Mouse (Mus musculus) hindbrain, embryonic 12.5 days (tissue): Measurements from ENCODE around the gene Kcnj11. TPM values are rescaled to one million over a fixed set of nuclear protein-coding genes. Genes with fewer than 3 reads are reported as not detected.

Source experiments
- ATAC-seq: fragments of 200-750 bp; cut with Nextera tagmentation; 2 replicates; pipeline ENCODE4 v1.8.0; 2017; ENCODE audit warnings: moderate TSS enrichment; ENCODE audit not compliant: low FRiP score
- H3K27ac ChIP-seq: fragments of 300-500 bp; sonication (generic); 2 replicates; pipeline ENCODE4 v1.5.1; 2016; ENCODE audit warnings: mild to moderate bottlenecking
- H3K27me3 ChIP-seq: fragments of 300-500 bp; sonication (generic); 2 replicates; pipeline ENCODE4 v1.6.1; 2016; ENCODE audit warnings: mild to moderate bottlenecking
- H3K36me3 ChIP-seq: fragments of 300-500 bp; sonication (generic); 2 replicates; pipeline ENCODE4 v1.6.1; 2016; ENCODE audit warnings: mild to moderate bottlenecking
- H3K4me1 ChIP-seq: fragments of 300-500 bp; sonication (generic); 2 replicates; pipeline ENCODE4 v1.6.1; 2016
- H3K4me2 ChIP-seq: fragments of 300-500 bp; sonication (generic); replicated peaks from 2 replicates; pipeline ENCODE4 v1.6.1; 2016; ENCODE audit warnings: mild to moderate bottlenecking
- H3K4me3 ChIP-seq: fragments of 300-500 bp; sonication (generic); 2 replicates; pipeline ENCODE4 v1.5.1; 2016; ENCODE audit warnings: mild to moderate bottlenecking
- H3K9ac ChIP-seq: fragments of 300-500 bp; sonication (generic); 2 replicates; pipeline ENCODE4 v1.6.1; 2016; ENCODE audit warnings: mild to moderate bottlenecking, moderate library complexity
- H3K9me3 ChIP-seq: fragments of 300-500 bp; sonication (generic); replicated peaks from 2 replicates; pipeline ENCODE4 v1.6.1; 2016; ENCODE audit warnings: mild to moderate bottlenecking
- WGBS: fragments of 180-500 bp; shearing (Covaris S2); methylation state at CpG from one replicate; pipeline ENCODE4 v1.1.7; 2016; 5-methylcytosine and 5-hydroxymethylcytosine counted together
- polyA plus RNA-seq: library from polyadenylated mRNA; unstranded; fragments of >200 nt; fragmentation: Nextera tagmentation; extraction: Ambion mirVana; gene quantifications from 2 replicates; pipeline ENCODE4 v1.2.1, GENCODE M21; 2016

Kcnj11 gene
- polyA plus RNA-seq, 1 experiment from 2014 or later = 0.61 TPM

DNA sequence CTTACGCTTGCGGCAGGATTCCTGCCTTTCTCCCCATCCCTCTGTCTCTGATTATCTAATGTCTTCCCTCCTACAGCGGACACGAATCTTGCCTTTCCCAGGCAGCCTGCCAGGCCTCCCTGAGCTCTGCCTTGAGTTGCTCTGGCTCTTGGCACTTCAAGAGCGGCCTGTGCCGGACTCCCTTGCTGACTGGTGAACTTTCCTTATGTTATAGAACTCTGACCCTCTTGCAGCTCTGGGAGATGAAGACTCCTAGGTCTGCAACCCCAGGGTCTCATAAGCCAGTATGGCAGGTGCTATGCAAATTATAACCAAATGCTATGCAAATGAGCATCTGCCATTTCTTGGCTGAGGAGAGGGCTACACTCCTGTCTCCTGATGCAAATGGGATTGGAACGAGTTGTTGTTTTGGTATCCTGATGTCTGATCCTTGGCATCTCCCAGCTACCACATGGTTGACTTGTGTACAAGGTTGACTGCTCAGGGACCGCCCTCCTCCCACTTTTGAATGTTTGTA is 2.6 kb upstream of the Kcnj11 start:
- no peak overlapping the region for H3K4me2 ChIP-seq
- peaks cover 8% of the 10 kb centered on the region; the same call in 1 of the 2 replicates for H3K4me1 ChIP-seq
- WGBS = 85% methylated on average over 8 of the region's 8 CpGs
- H3K9ac ChIP-seq = no peak overlapping the region
- peaks cover 19% of the 10 kb centered on the region for H3K27me3 ChIP-seq
- H3K36me3 ChIP-seq = no peaks in the 10 kb centered on the region
- H3K4me3 ChIP-seq = no peak overlapping the region
- H3K27ac ChIP-seq = no peak overlapping the region
- H3K9me3 ChIP-seq = no peaks in the 10 kb centered on the region
- no peak for ATAC-seq

DNA sequence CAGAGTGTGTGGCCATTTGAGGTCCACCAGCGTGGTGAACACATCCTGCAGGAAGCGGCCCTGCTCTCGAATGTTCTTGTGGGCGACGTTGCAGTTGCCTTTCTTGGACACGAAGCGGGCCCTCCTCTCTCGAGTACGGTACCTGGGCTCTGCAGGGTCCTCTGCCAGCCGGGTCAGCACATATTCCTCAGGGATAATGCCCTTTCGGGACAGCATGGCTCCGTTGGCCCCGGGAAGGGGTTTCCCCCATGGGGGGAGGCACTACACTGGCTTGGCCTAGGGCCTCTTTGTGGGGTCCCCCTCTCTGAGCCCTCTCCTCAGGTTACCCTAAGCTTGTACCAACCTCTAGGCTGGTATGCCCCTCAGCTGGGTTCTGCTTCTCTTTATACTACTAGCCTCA is 882 bp downstream of the Kcnj11 start:
- H3K4me1 ChIP-seq = peaks cover 8% of the 10 kb centered on the region; the same call in 1 of the 2 replicates
- peak overlapping the region; percentile 70 for H3K4me2 ChIP-seq
- peaks cover 30% of the 10 kb centered on the region for H3K27me3 ChIP-seq
- peak overlapping the region; percentile 56; the same call in 1 of the 2 replicates for H3K4me3 ChIP-seq
- WGBS = 85% methylated on average over 13 of the region's 13 CpGs
- no peak overlapping the region for H3K27ac ChIP-seq
- no peaks in the 10 kb centered on the region for H3K36me3 ChIP-seq
- no peak for ATAC-seq
- H3K9me3 ChIP-seq = no peaks in the 10 kb centered on the region
- no peak overlapping the region for H3K9ac ChIP-seq

DNA sequence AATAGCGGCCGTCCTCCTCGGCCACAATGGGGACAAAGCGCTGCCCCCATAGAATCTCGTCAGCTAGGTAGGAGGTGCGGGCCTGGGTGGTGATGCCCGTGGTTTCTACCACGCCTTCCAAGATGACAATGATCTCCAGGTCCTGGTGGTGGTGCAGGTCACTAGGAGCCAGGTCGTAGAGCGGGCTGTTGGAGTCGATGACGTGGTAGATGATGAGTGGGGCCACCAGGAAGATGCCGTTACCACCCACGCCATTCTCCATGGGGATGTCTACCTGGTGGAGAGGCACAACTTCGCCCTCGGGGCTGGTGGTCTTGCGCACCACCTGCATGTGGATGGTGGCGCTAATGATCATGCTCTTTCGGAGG is 1.7 kb downstream of the Kcnj11 start:
- no peak overlapping the region for H3K9ac ChIP-seq
- H3K27ac ChIP-seq = no peak overlapping the region
- H3K4me1 ChIP-seq = peaks cover 8% of the 10 kb centered on the region; the same call in 1 of the 2 replicates
- H3K9me3 ChIP-seq = no peaks in the 10 kb centered on the region
- WGBS = 93% methylated on average over 19 of the region's 19 CpGs
- no peak for ATAC-seq
- no peak overlapping the region for H3K4me3 ChIP-seq
- H3K27me3 ChIP-seq = peaks cover 30% of the 10 kb centered on the region
- no peaks in the 10 kb centered on the region for H3K36me3 ChIP-seq
- no peak overlapping the region for H3K4me2 ChIP-seq

GRCm38 (mm10) chr7:46098221-46098918 is 2.2 kb downstream of the Kcnj11 start:
- H3K27ac ChIP-seq = no peak overlapping the region
- WGBS = 84% methylated on average over 19 of the region's 19 CpGs
- H3K4me1 ChIP-seq = peaks cover 5% of the 10 kb centered on the region; the same call in 1 of the 2 replicates
- peaks cover 30% of the 10 kb centered on the region for H3K27me3 ChIP-seq
- no peak overlapping the region for H3K9ac ChIP-seq
- H3K4me2 ChIP-seq = no peak overlapping the region
- H3K9me3 ChIP-seq = no peaks in the 10 kb centered on the region
- H3K4me3 ChIP-seq = no peak overlapping the region
- no peaks in the 10 kb centered on the region for H3K36me3 ChIP-seq
- no peak for ATAC-seq

GRCm38 (mm10) chr7:46097319-46097783 is 3.2 kb downstream of the Kcnj11 start:
- Histone ChIP-seq H3K4me2 (no peak overlapping the region), H3K4me3 (no peak overlapping the region), H3K36me3 (no peaks in the 10 kb centered on the region), H3K4me1 (peaks cover 5% of the 10 kb centered on the region; the same call in 1 of the 2 replicates), H3K27ac (no peak overlapping the region), H3K9me3 (no peaks in the 10 kb centered on the region), H3K9ac (no peak overlapping the region), H3K27me3 (peaks cover 30% of the 10 kb centered on the region)
- no peak for ATAC-seq
- WGBS = 64% methylated on average over 4 of the region's 4 CpGs

DNA sequence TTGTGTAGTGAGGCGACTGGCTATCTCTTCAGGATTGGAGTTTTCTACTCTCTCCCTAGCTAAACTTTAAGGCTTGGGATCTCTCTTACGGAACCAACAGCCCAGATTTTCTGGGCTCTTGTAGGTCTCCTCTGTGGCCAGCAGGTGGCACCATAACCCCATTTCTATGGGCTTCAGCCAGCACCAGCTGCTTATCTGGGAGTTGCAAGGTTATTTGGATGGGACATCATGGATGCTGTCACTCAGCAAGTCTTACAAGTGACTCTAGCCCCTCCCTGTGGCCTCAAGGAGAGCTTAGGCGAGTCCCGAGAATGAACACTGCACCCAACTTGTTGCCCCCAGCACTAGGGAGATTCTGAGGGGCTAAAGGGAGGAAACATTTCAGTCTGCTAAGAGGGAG is 4.4 kb downstream of the Kcnj11 start:
- Histone ChIP-seq H3K27me3 (peaks cover 30% of the 10 kb centered on the region), H3K4me1 (peaks cover 5% of the 10 kb centered on the region; the same call in 1 of the 2 replicates), H3K9me3 (no peaks in the 10 kb centered on the region), H3K4me3 (no peak overlapping the region), H3K27ac (no peak overlapping the region), H3K4me2 (no peak overlapping the region), H3K36me3 (no peaks in the 10 kb centered on the region), H3K9ac (no peak overlapping the region)
- 5% methylated on average over 4 of the region's 4 CpGs for WGBS
- ATAC-seq = peak; percentile 31; the same call in 1 of the 2 replicates

DNA sequence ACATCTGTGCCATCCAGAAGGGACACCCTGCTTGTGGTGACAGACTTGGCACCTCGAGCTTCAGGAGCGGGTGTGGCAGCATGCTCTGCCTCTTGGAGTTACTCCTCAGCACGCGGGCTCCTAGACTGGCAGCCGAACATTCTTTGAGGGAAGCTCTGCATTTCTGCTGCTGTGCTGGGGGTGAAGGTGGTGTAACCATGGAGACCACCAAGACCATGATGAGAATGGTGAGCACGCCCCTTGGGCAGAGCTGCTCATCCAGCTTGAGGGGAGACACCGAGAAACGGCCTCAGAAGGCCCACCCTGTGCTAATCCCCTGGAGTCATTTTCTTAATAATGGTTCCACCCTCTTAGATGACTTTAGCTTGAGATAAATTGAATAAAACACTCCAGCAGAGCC is 7.8 kb downstream of the Kcnj11 start:
- peaks cover 3% of the 10 kb centered on the region; the same call in 1 of the 2 replicates for H3K4me1 ChIP-seq
- no peak overlapping the region for H3K27ac ChIP-seq
- H3K4me3 ChIP-seq = no peak overlapping the region
- ATAC-seq = no peak
- H3K27me3 ChIP-seq = peaks cover 12% of the 10 kb centered on the region
- 32% methylated on average over 8 of the region's 8 CpGs for WGBS
- no peaks in the 10 kb centered on the region for H3K36me3 ChIP-seq
- H3K9me3 ChIP-seq = peaks cover 10% of the 10 kb centered on the region; the same call in 1 of the 2 replicates
- H3K9ac ChIP-seq = no peak overlapping the region
- no peak overlapping the region for H3K4me2 ChIP-seq

DNA sequence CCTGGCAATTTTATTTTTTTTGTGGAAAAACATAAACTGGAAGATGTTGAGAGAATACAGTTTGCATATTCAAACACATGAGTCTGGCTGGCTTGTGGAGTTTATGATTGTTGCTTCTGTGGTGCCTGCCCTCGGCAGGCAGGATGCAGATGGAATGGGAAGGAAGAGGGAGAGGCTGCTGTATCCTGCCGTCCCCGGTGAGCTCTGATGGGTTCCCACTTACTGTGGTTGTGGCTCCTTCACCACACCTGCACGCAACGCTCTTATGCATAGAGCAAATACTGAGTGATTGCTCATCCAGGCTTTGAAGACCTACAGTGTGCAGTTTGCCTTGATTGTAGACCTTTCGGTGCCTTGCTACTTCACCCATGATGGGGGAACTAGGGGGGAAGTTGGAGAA is 12.3 kb downstream of the Kcnj11 start:
- ATAC-seq = no peak
- Histone ChIP-seq H3K4me1 (peaks cover 5% of the 10 kb centered on the region; the same call in 1 of the 2 replicates), H3K9me3 (peaks cover 10% of the 10 kb centered on the region; the same call in 1 of the 2 replicates), H3K27ac (no peak overlapping the region), H3K27me3 (no peaks in the 10 kb centered on the region), H3K4me2 (no peak overlapping the region), H3K36me3 (peaks cover 15% of the 10 kb centered on the region), H3K4me3 (no peak overlapping the region), H3K9ac (no peak overlapping the region)
- WGBS = 95% methylated on average over 6 of the region's 6 CpGs

- 89% methylated on average over 6 of the region's 6 CpGs for WGBS
- H3K27ac ChIP-seq = no peak overlapping the region
- peaks cover 2% of the 10 kb centered on the region; the same call in 1 of the 2 replicates for H3K4me1 ChIP-seq
- peaks cover 10% of the 10 kb centered on the region; the same call in 1 of the 2 replicates for H3K9me3 ChIP-seq
- H3K4me2 ChIP-seq = no peak overlapping the region
- ATAC-seq = no peak
- no peaks in the 10 kb centered on the region for H3K27me3 ChIP-seq
- peaks cover 34% of the 10 kb centered on the region for H3K36me3 ChIP-seq
- H3K4me3 ChIP-seq = no peak overlapping the region
- H3K9ac ChIP-seq = no peak overlapping the region
Measured at GRCm38 (mm10) chr7:46086378-46086777, 14.2 kb downstream of the Kcnj11 start.

- Histone ChIP-seq H3K9ac (no peak overlapping the region), H3K27me3 (no peaks in the 10 kb centered on the region), H3K27ac (no peak overlapping the region), H3K4me1 (peaks cover 2% of the 10 kb centered on the region; the same call in 1 of the 2 replicates), H3K4me3 (no peak overlapping the region), H3K9me3 (peaks cover 10% of the 10 kb centered on the region; the same call in 1 of the 2 replicates), H3K4me2 (no peak overlapping the region), H3K36me3 (peaks cover 48% of the 10 kb centered on the region)
- 82% methylated on average over 16 of the region's 16 CpGs for WGBS
- ATAC-seq = no peak
Measured at GRCm38 (mm10) chr7:46084839-46085513, 15.6 kb downstream of the Kcnj11 start.

DNA sequence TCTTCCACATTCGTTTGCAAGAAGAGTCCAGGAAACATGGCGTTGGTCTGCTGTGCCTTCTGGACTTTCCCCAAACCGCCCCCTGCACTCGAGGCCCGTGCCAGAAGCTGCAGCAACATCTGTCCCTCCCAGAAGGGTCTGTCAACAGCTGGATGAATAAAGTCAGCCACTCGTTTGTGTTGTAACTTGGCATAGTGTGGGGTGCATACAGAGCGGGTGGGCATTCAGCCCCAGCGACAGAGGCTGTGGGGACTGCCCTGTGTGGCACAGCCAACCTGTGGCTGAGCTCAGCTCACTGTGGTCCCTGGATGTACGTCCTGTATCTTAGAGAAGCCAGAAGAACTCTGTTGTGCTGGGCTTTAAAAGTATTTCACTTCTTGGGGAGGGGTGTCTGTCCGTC is 16.5 kb downstream of the Kcnj11 start:
- H3K36me3 ChIP-seq = peaks cover 57% of the 10 kb centered on the region

DNA sequence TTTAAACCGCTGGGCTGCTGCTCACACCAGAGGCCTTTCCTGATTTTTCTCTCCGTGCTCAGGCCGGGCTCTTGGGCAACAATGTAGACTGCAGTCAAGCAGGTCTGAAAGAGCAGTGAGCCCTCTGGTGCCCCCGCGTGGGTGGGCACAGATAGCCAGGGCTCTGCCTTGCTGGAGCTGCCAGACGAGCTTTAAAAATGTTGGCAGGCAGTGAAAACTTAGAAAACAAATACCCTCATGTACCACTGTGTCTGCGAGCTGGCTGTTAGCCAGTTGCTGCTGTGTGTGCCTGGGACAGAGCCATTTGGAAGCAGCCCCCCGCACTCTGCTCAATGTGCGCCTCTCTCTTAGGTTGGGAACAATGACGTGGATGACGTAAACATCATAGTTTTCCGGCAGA is 22.9 kb downstream of the Kcnj11 start:
- Histone ChIP-seq H3K9me3 (no peaks in the 10 kb centered on the region), H3K27me3 (no peaks in the 10 kb centered on the region), H3K4me1 (no peaks in the 10 kb centered on the region), H3K4me2 (no peak overlapping the region), H3K36me3 (peaks cover 86% of the 10 kb centered on the region), H3K27ac (no peak overlapping the region), H3K4me3 (no peak overlapping the region), H3K9ac (no peak overlapping the region)
- 89% methylated on average over 12 of the region's 12 CpGs for WGBS
- ATAC-seq = no peak

More for the DNA sequence above, 16.5 kb downstream of the Kcnj11 start:
- no peak overlapping the region for H3K9ac ChIP-seq
- H3K4me1 ChIP-seq = peaks cover 2% of the 10 kb centered on the region; the same call in 1 of the 2 replicates
- ATAC-seq = no peak
- WGBS = 92% methylated on average over 10 of the region's 10 CpGs
- H3K4me3 ChIP-seq = no peak overlapping the region
- no peaks in the 10 kb centered on the region for H3K27me3 ChIP-seq
- peaks cover 6% of the 10 kb centered on the region; the same call in 1 of the 2 replicates for H3K9me3 ChIP-seq
- H3K27ac ChIP-seq = no peak overlapping the region
- H3K4me2 ChIP-seq = no peak overlapping the region
